Mouse (Mus musculus): ENCODE results near the gene Mrpl38.
A peak's percentile ranks its signal among the peaks of the same experiment; 100 is the strongest.

Mrpl38 gene

DNA sequence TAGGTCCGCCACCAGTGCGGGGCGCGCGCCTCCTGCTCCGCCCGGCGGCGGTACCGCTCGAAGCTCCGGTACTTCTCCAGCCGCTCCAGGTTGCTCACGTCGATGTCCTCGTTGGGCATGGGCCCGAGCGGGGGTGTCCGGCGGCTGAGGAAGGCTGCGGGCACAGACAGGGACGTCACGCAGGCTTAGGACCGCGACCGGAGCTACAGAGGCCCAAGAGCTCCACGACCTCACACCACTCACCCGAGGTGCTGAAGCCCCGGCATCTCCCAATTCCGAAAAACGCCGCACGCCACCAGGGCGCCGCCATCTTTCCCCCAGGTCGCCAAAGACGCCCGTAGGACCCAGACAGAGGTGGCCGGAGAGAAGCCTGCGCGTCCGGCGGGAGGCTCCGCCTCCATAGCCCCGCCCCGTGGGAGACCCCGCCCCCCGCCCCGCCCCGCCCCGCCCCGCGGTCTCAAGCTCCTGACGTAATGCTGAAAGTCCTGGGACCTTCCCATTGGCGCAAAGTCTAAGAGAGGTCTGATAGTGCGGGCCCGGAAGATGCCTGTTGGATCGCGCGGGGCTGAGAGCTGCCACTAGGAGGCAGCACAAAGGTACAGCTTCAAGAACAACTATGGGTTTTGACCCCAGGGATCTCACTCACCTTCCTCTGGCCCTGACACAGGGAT lies at the start of gene Mrpl38:
Mrpl38 (minus strand) TSS at position 401 of the 671 bp plus-strand sequence.
- DNase-seq: peak; percentile 86 to 87

DNA sequence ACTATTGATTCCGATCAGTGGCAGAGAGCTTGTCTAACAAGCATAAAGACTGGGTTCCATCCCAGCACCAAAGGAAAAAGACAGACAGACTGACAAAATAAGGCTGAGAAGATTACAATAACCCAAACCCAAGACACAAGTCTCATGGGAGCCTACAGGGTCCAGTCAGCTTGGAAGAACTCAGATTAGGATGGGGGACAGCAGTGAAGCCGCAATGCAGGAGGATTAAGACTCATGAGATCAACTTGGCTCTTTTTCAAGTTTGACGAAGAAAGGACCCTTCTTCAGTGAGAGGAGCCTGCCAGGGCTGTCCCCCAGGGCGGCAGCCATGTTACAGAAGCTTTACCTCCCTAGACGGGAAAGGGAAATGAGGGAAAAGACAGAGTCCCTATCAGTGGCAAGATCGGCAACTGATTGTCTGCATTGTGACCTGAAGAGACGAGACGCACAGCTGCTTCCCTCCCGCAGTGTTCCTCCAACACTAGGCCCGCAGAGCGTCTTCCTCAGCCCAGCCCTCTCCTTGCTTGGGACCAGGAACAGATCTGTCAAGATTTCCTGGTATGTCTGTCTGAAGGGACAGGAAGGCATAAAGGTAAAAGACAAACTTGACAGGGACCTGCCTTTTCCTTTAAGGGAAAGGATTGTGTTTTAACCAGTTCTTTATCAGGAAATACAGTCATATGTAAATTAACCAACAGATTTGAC lies 48.7 kb upstream of the Mrpl38 start:
- DNase-seq: no peak

DNA sequence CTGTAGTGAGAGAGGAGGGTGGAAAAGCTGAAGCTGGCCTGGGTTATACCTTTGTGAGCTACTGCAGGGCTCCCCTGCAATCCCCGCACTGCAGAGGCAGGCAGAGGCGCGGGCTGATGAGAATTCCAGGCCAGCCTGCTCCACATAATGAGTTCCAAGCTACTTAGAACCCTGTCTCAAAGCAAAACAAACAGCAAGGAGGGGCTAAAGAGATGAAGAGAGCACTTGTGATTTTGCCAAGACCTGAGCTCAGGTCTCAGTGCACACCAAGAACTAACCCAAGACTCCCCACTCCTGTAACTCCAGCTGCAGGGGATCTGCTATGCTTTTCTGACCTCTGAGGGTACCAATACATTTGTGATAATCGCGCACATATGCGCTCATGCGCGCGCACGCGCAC lies 47.7 kb upstream of the Mrpl38 start:
- no peak for DNase-seq

- no peak for DNase-seq
Measured at GRCm38 (mm10) chr11:116185836-116186235, 47.2 kb upstream of the Mrpl38 start.

DNA sequence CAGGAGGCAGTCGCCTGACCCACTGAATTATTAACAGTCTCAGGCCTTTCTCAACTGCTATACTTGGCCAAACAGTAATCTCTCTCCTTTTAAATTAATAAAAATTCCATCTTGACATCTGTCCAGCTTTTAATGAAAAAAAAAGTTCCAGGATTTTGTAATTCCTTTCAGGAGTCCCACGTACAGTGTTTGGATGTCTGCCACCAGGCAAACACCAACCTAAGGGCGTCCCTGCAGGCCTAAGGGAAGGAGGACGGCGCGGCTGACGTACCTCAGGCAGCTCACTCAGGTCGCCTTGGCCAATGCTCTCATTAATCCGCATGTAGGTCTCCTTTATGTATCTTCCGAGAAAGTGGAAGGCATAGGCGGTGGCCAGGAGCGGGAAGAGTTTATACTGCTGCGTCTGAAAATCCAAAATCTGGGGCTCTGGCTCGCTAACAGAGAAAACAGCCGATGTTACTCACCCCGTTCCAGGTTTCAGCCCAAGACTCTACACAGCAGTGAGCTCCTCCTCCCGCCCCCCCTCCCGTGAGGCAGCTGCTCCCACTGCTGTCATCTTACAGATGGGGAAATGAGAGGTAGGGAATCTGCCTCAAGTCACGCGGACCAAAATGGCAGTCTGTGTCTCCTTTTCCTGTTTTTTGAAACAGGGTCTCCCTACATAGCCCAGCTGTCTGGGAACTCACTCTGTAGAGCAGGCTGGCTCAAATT lies 39.9 kb upstream of the Mrpl38 start:
- no peak for DNase-seq

DNA sequence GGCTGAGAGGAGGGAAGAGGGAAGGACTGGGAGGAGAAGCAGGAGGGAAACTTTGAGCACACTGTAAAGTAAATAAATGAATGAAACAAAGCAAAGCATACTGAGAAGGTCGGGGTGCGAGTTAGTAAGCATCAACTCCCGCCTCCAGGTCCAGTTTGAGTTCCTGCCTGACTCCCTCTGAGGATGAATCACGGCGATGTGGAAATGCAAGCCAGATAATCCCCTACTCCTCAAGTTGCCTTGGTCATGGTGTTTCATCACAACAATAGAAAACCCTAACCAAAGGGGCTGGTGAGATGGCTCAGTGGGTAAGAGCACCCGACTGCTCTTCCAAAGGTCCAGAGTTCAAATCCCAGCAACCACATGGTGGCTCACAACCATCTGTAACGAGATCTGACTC lies 37.3 kb upstream of the Mrpl38 start:
- DNase-seq: no peak

- no peak for DNase-seq
Measured at GRCm38 (mm10) chr11:116174775-116175448, 36.2 kb upstream of the Mrpl38 start.

- no peak for DNase-seq
Measured at GRCm38 (mm10) chr11:116171959-116172358, 33.3 kb upstream of the Mrpl38 start.

DNA sequence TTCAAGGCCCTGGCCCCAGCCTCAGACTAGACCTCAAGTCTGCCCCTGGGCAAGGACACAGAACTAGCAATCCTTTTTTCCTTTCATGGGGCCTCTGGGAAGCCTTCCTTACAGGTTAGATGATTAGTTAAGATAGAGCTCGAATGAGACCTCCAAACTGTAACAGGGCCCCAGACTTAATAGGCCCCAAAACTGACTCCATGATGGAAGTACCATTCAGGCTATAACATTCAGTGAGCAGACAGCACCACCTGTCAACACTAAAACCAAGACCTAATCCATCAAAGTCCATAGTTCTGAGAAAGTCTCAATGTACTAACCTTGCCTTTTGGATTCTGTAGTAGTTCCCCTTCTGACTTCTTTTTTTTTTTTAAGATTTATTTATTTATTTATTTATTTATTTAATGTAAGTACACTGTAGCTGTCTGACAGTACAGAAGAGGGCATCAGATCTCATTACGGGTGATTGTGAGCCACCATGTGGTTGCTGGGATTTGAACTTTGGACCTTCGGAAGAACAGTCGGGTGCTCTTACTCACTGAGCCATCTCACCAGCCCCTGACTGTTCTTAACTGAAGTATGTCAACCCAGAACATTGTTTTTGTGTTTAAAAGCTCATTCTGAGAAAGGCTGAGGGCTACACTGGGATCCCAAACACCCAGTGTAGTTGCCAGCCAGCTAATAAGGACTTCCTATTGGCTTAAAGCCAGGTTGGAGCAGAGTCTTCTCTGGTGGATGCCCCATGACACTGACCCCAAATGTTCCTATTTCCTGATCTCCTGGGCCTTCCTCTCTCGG lies 31.5 kb upstream of the Mrpl38 start:
- DNase-seq: no peak

DNA sequence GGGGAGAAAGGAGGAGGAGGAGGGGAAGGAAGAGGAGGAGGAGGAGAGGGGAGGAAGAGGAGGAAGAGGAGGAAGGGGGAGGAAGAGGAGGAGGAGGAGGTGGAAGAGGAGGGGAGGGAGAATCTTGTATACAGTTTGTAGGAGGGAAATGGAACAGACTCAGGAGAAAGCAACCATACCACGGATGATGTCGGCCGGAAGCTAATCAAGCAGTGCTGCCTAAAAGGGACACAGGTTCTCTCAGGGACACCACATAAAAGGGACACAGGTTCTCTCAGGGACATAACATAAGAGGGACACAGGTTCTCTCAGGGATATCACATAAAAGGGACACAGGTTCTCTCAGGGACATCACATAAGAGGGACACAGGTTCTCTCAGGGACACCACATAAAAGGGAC lies 30.5 kb upstream of the Mrpl38 start:
- DNase-seq: no peak

GRCm38 (mm10) chr11:116167884-116168439 lies 29.3 kb upstream of the Mrpl38 start, which contains the start of gene Fbf1:
Gene Fbf1, minus strand, starts transcription at chr11:116168166.
- DNase-seq: peak; percentile 94 to 96

GRCm38 (mm10) chr11:116167232-116167631 lies 28.6 kb upstream of the Mrpl38 start:
- no peak for DNase-seq

DNA sequence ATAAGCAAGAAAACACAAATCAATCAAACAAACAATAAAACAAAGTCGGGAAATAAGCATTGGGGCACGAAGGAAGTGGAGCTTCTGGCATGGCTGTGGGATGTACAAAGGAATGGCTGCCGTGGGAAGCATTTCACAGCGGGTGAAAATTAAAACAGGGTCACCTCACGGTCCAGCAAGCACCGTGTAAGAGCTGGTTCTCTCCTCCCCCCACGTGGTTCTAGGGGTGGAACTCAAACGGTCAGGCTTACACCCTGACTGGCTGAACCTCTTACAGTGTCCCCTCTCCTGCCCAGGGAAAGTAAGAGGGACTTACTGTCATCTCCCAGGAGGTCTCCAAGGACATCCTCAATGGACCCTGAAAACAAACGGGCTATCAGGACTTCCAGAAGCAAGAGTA lies 24.3 kb upstream of the Mrpl38 start:
- no peak for DNase-seq

GRCm38 (mm10) chr11:116162146-116162545 lies 23.5 kb upstream of the Mrpl38 start:
- DNase-seq: no peak

DNA sequence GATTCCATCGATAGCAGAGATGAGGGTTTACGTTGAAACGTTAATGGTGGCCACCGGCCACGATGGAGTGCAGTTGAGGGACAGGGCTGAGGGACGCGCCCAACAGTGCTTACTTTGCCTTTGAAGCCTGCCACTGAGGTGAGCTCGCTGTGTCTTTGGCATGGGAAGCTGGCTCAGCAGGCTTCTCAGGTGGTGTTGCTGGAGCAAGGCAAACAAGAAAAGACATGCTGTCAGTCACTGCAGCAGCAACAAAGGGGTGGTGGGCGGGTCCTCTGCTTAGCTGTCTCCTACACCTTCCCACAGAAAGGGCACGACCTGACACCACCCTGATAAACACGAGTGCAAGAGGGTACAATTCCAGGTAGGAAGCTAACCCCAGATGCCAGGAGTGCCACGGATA lies 22.6 kb upstream of the Mrpl38 start:
- no peak for DNase-seq

- DNase-seq: no peak
Measured at GRCm38 (mm10) chr11:116150960-116151359, 12.3 kb upstream of the Mrpl38 start.

DNA sequence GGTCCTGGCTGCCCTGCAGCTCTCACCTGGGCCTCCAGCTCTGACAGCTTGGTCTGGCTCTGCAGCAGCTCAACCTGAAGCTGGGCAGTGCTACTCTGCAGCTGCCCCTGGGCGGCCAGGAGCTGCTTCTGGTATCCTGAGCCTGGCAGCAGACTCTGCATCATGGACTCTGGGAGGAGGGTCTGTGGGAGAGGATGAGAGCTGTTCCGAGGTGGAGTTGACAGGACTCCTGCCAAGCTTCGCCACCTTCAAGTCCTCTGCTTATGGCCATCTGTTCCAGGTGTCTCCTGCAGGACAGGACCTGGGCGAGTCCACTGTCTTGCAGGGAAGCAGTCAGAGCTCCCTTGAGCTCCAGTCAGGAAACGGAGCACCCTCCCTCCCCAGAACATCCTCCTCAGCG lies 10.7 kb upstream of the Mrpl38 start:
- no peak for DNase-seq

DNA sequence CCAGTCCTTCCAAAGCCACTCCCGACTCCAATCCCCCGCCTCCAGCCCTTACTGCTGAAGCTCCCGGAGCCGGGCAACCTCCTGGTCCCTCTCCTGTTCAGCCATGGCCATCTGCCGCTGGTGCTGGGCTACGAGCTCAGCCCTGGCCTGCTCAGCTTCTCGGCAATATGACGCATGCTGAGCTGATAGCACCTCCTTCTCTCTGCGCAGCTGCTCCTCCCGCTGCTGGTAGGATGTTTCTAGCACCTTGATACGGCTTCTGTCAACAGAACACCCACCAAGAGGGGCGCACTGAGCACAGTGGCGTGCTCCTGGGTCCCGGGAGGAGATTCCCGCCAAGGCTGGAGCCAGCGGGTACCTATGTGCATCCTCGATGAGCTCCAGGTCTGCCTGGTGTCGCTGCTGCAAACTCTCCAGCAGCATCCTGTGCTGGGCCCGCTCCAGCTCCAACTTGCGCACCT lies 10.1 kb upstream of the Mrpl38 start:
- DNase-seq: no peak

DNA sequence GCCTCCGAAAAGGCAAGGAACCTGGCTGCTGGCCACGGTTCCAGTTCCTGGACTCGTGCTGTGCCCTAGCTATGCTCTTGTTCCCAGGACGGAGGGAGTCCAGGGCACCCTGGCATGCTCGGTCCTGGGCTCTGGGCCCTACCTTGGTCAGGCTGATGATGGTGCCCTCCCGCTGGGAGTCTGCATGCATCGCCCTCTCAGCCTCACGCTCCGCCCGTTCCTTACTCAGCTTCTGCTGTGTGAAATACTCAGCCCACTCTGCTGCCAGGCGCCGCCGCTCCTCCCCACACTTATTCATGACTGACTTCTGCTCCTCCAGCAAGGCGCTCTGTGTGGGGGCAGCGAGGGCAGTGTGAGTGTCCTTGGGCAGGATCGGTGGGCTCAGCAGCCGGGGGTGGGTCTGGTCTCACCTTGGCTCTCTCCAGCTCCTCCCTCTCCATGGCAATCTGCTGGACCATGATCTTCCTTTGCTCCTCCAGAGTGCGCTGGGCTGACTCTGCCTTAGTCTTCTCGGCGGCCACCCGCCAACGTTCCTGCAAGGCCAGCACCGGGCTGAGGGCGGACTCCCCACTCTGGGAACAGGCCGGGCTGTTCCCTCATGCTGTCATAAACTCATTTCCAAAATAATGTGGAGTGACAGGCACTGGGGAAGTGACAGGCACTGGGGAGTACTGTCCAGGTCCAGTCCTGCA lies 7.8 kb upstream of the Mrpl38 start:
- no peak for DNase-seq

GRCm38 (mm10) chr11:116145481-116146293 lies 7.0 kb upstream of the Mrpl38 start:
- no peak for DNase-seq

DNA sequence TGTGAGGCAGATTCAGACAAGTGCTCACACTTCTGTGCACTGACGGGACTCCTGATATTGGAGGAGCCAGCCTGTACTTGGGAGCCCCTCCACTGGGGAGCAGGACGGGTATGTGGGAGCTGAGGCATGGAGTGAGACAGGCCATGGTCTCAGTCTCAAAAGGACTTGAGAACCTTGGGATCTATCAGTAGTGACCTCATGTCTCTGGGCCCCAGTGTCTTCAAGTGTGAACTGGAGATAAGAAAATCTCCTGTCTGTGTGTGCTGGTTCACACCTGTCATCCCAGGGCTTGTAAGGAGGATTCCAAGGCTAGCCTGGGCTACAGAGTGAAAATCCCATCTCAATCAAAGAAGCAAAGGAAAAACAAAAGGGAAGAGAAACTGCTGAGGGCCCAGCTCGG lies 4.8 kb upstream of the Mrpl38 start:
- DNase-seq: no peak
